Mouse (Mus musculus) hindbrain, postnatal 0 days (tissue): ENCODE measurements at regions not wholly inside any gene's neighbourhood (a gene's known extent, or its start where the extent isn't known, plus 50 kb on each side); places are given as distances from the start of the nearest gene placed in this dataset.

Source experiments
- ATAC-seq: fragments of 200-750 bp; cut with Nextera tagmentation; 2 replicates; pipeline ENCODE4 v1.8.0; 2017; ENCODE audit warnings: mild to moderate bottlenecking, moderate TSS enrichment, moderate library complexity
- DNase-seq: peaks from one replicate; pipeline ENCODE4 v3.0.0-alpha.2; 2015; ENCODE audit warnings: low spot score
- H3K27ac ChIP-seq: fragments of 300-500 bp; sonication (generic); 2 replicates; pipeline ENCODE4 v1.5.1; 2014; ENCODE audit warnings: mild to moderate bottlenecking
- H3K27me3 ChIP-seq: fragments of 300-500 bp; sonication (generic); 2 replicates; pipeline ENCODE4 v1.6.1; 2014; ENCODE audit warnings: low read length, mixed read lengths; ENCODE audit not compliant: insufficient read depth
- H3K36me3 ChIP-seq: fragments of 300-500 bp; sonication (generic); 2 replicates; pipeline ENCODE4 v1.6.1; 2014; ENCODE audit warnings: low read length, mixed read lengths; ENCODE audit not compliant: insufficient read depth
- H3K4me1 ChIP-seq: fragments of 300-500 bp; sonication (generic); 2 replicates; pipeline ENCODE4 v1.6.1; 2014; ENCODE audit warnings: antibody characterized with exemption, low read length, mixed read lengths; ENCODE audit not compliant: insufficient read depth
- H3K4me2 ChIP-seq: fragments of 300-500 bp; sonication (generic); 2 replicates; pipeline ENCODE4 v1.6.1; 2014; ENCODE audit warnings: low read depth, mild to moderate bottlenecking, low read length, moderate library complexity, mixed read lengths
- H3K4me3 ChIP-seq: fragments of 300-500 bp; sonication (generic); 2 replicates; pipeline ENCODE4 v1.5.1; 2014; ENCODE audit warnings: low read length
- H3K9ac ChIP-seq: fragments of 300-500 bp; sonication (generic); replicated peaks from 2 replicates; pipeline ENCODE4 v1.6.1; 2014; ENCODE audit warnings: mild to moderate bottlenecking, low read length, moderate library complexity, mixed read lengths
- H3K9me3 ChIP-seq: fragments of 300-500 bp; sonication (generic); 2 replicates; pipeline ENCODE4 v1.6.1; 2016; ENCODE audit warnings: low read length, mixed read lengths
- CTCF ChIP-seq: IDR thresholded peaks from 2 replicates; pipeline ENCODE4 v1.5.1; 2016; ENCODE audit warnings: antibody characterized with exemption, control low read depth, low read depth
- WGBS: fragments of 180-500 bp; shearing (Covaris S2); extraction: QIAGEN DNeasy Blood & Tissue Kit; methylation state at CpG from one replicate; pipeline ENCODE4 v1.1.7; 2014; 5-methylcytosine and 5-hydroxymethylcytosine counted together

GRCm38 (mm10) chr16:25176870-25177269 lies 109.7 kb upstream of the Tprg start:
- Histone ChIP-seq H3K9me3 (no peaks in the 10 kb centered on the region), H3K9ac (no peak overlapping the region), H3K4me1 (no peaks in the 10 kb centered on the region), H3K27ac (no peak overlapping the region), H3K4me2 (no peak overlapping the region), H3K4me3 (no peak overlapping the region), H3K36me3 (no peaks in the 10 kb centered on the region), H3K27me3 (no peaks in the 10 kb centered on the region)
- DNase-seq (no peak), ATAC-seq (no peak)
- no peak for TF ChIP-seq CTCF

- no peak for ATAC-seq
- WGBS: 82% methylated on average over 2 of the region's 2 CpGs
- H3K4me2 ChIP-seq: no peak overlapping the region
- H3K36me3 ChIP-seq: no peaks in the 10 kb centered on the region
- DNase-seq: no peak
- H3K4me3 ChIP-seq: no peak overlapping the region
- H3K27ac ChIP-seq: no peak overlapping the region
- no peaks in the 10 kb centered on the region for H3K27me3 ChIP-seq
- no peak overlapping the region for H3K9ac ChIP-seq
- no peak for TF ChIP-seq CTCF
- no peaks in the 10 kb centered on the region for H3K4me1 ChIP-seq
- H3K9me3 ChIP-seq: no peaks in the 10 kb centered on the region
Observed at GRCm38 (mm10) chr16:25178055-25178454, 108.6 kb upstream of the Tprg start.

- no peak overlapping the region for H3K27ac ChIP-seq
- 85% methylated on average over 6 of the region's 6 CpGs for WGBS
- no peaks in the 10 kb centered on the region for H3K27me3 ChIP-seq
- H3K4me3 ChIP-seq: no peak overlapping the region
- TF ChIP-seq CTCF: no peak
- ATAC-seq: no peak
- no peak for DNase-seq
- H3K9me3 ChIP-seq: no peaks in the 10 kb centered on the region
- H3K36me3 ChIP-seq: no peaks in the 10 kb centered on the region
- H3K4me1 ChIP-seq: no peaks in the 10 kb centered on the region
- no peak overlapping the region for H3K4me2 ChIP-seq
- H3K9ac ChIP-seq: no peak overlapping the region
Observed at GRCm38 (mm10) chr16:25181939-25182338, 104.7 kb upstream of the Tprg start.

- no peak for TF ChIP-seq CTCF
- no peak overlapping the region for H3K27ac ChIP-seq
- no peak overlapping the region for H3K4me2 ChIP-seq
- H3K36me3 ChIP-seq: no peaks in the 10 kb centered on the region
- no peaks in the 10 kb centered on the region for H3K9me3 ChIP-seq
- H3K4me1 ChIP-seq: no peaks in the 10 kb centered on the region
- no peak overlapping the region for H3K9ac ChIP-seq
- ATAC-seq (no peak), DNase-seq (no peak)
- no peaks in the 10 kb centered on the region for H3K27me3 ChIP-seq
- no peak overlapping the region for H3K4me3 ChIP-seq
- 94% methylated on average over 5 of the region's 5 CpGs for WGBS
Observed at GRCm38 (mm10) chr16:25197079-25197478, 89.5 kb upstream of the Tprg start.

GRCm38 (mm10) chr16:25198844-25199243 lies 87.8 kb upstream of the Tprg start:
- TF ChIP-seq CTCF: no peak
- no peak overlapping the region for H3K9ac ChIP-seq
- no peaks in the 10 kb centered on the region for H3K27me3 ChIP-seq
- H3K36me3 ChIP-seq: no peaks in the 10 kb centered on the region
- DNase-seq: no peak
- no peak overlapping the region for H3K4me3 ChIP-seq
- no peak overlapping the region for H3K4me2 ChIP-seq
- H3K9me3 ChIP-seq: no peaks in the 10 kb centered on the region
- ATAC-seq: no peak
- 56% methylated on average over 3 of the region's 3 CpGs for WGBS
- no peaks in the 10 kb centered on the region for H3K4me1 ChIP-seq
- no peak overlapping the region for H3K27ac ChIP-seq

- Histone ChIP-seq H3K4me1 (no peaks in the 10 kb centered on the region), H3K27ac (no peak overlapping the region), H3K9me3 (no peaks in the 10 kb centered on the region), H3K4me2 (no peak overlapping the region), H3K27me3 (no peaks in the 10 kb centered on the region), H3K36me3 (no peaks in the 10 kb centered on the region), H3K4me3 (no peak overlapping the region), H3K9ac (no peak overlapping the region)
- no peak for TF ChIP-seq CTCF
- no peak for DNase-seq
- ATAC-seq: no peak
Observed at GRCm38 (mm10) chr16:25199984-25200383, 86.6 kb upstream of the Tprg start.

- H3K4me3 ChIP-seq: no peak overlapping the region
- no peaks in the 10 kb centered on the region for H3K27me3 ChIP-seq
- no peaks in the 10 kb centered on the region for H3K4me1 ChIP-seq
- no peak overlapping the region for H3K9ac ChIP-seq
- no peak overlapping the region for H3K4me2 ChIP-seq
- H3K36me3 ChIP-seq: no peaks in the 10 kb centered on the region
- DNase-seq (no peak), ATAC-seq (no peak)
- 87% methylated on average over 7 of the region's 7 CpGs for WGBS
- TF ChIP-seq CTCF: no peak
- H3K27ac ChIP-seq: no peak overlapping the region
- H3K9me3 ChIP-seq: no peaks in the 10 kb centered on the region
Observed at GRCm38 (mm10) chr16:25201094-25201770, 85.4 kb upstream of the Tprg start.
